Mouse (Mus musculus) adrenal gland, adult 8-10 months (tissue): ENCODE data around the gene Trim61. TPM values are rescaled to one million over a fixed set of nuclear protein-coding genes. Genes with fewer than 3 reads are reported as not detected.
"Not testable (repeated sequence)": the region's sequence is repeated elsewhere in the genome, so short reads cannot be mapped to it uniquely, and the experiment has no call there.

Experiments used
- DNase-seq: peaks from one replicate; pipeline ENCODE4 v3.0.0; 2022
- total RNA-seq, 4 experiments: library from RNA; stranded (reverse); gene quantifications; 2 replicates each; pipeline ENCODE4 v1.2.4; 2022

The Trim61 gene
- total RNA-seq: not detected

- DNase-seq: no peak
Observed at GRCm38 (mm10) chr8:65018423-65018822, at the start of gene Trim61, which contains the start of gene Trim60. TSS of gene Trim61 (minus strand) at chr8:65018523. TSS of gene Trim60 (minus strand) at chr8:65018584.

- no peak for DNase-seq
Observed at GRCm38 (mm10) chr8:65067694-65068472, 49.6 kb upstream of the Trim61 start.

GRCm38 (mm10) chr8:65067031-65067430 is 48.7 kb upstream of the Trim61 start:
- DNase-seq: no peak

- DNase-seq: no peak
Observed at GRCm38 (mm10) chr8:65065622-65066021, 47.3 kb upstream of the Trim61 start.

GRCm38 (mm10) chr8:65064071-65064470 is 45.7 kb upstream of the Trim61 start:
- no peak for DNase-seq

- DNase-seq: no peak
Observed at GRCm38 (mm10) chr8:65062195-65062594, 43.9 kb upstream of the Trim61 start.

- DNase-seq: no peak
Observed at GRCm38 (mm10) chr8:65056722-65057121, 38.4 kb upstream of the Trim61 start.

- no peak for DNase-seq
Observed at GRCm38 (mm10) chr8:65053968-65054367, 35.6 kb upstream of the Trim61 start.

- DNase-seq: no peak
Observed at GRCm38 (mm10) chr8:65053554-65053953, 35.2 kb upstream of the Trim61 start.

GRCm38 (mm10) chr8:65047801-65048200 is 29.5 kb upstream of the Trim61 start:
- DNase-seq: no peak

GRCm38 (mm10) chr8:65047193-65047592 is 28.9 kb upstream of the Trim61 start:
- DNase-seq: no peak

- DNase-seq: no peak
Observed at GRCm38 (mm10) chr8:65046565-65046964, 28.2 kb upstream of the Trim61 start.

GRCm38 (mm10) chr8:65037117-65037533 is 18.8 kb upstream of the Trim61 start, which contains the start of gene Apela:
TSS of gene Apela (minus strand) at chr8:65037336.
- peak; percentile 3 for DNase-seq

- DNase-seq: no peak
Observed at GRCm38 (mm10) chr8:65034136-65034535, 15.8 kb upstream of the Trim61 start.

GRCm38 (mm10) chr8:65033056-65033455 is 14.7 kb upstream of the Trim61 start:
- DNase-seq: no peak

GRCm38 (mm10) chr8:65032107-65032506 is 13.8 kb upstream of the Trim61 start:
- no peak for DNase-seq

GRCm38 (mm10) chr8:65030735-65031485 is 12.6 kb upstream of the Trim61 start:
- DNase-seq: no peak

GRCm38 (mm10) chr8:65029776-65030175 is 11.5 kb upstream of the Trim61 start:
- no peak for DNase-seq

GRCm38 (mm10) chr8:65028959-65029686 is 10.8 kb upstream of the Trim61 start:
- no peak for DNase-seq

- DNase-seq: peak; percentile 18
Observed at GRCm38 (mm10) chr8:65022485-65022884, 4.2 kb upstream of the Trim61 start.

GRCm38 (mm10) chr8:65007616-65008015 is 10.7 kb downstream of the Trim61 start:
- not testable (repeated sequence) for DNase-seq

GRCm38 (mm10) chr8:64998806-64999365 is 19.4 kb downstream of the Trim61 start:
- no peak for DNase-seq

GRCm38 (mm10) chr8:64987731-64988130 is 30.6 kb downstream of the Trim61 start, which contains the start of gene Trim75:
TSS of gene Trim75 (minus strand) at chr8:64987831.
- DNase-seq: no peak
